Mouse (Mus musculus) lung, adult 2 months (tissue): ENCODE measurements at regions not wholly inside any gene's neighbourhood (a gene's known extent, or its start where the extent isn't known, plus 50 kb on each side); places are given as distances from the start of the nearest gene placed in this dataset.

ENCODE experiments used
- DNase-seq: peaks from one replicate; pipeline ENCODE4 v3.0.0; 2022
- H3K4me1 ChIP-seq: fragments of 200-500 bp; 2 replicates; pipeline ENCODE4 v1.6.1; 2011; ENCODE audit warnings: low read length; ENCODE audit not compliant: control insufficient read depth, insufficient read depth
- H3K4me3 ChIP-seq: fragments of 200-500 bp; replicated peaks from 2 replicates; pipeline ENCODE3; 2011; ENCODE audit warnings: low read depth, mild to moderate bottlenecking, control low read depth, low read length; ENCODE audit errors: extremely low read depth
- CTCF ChIP-seq: fragments of 200-500 bp; IDR thresholded peaks from 2 replicates; pipeline ENCODE4 v1.5.1; 2011; ENCODE audit warnings: mild to moderate bottlenecking, low read length, control low read depth; ENCODE audit not compliant: insufficient read depth
- POLR2A ChIP-seq: fragments of 200-500 bp; IDR thresholded peaks from 2 replicates; pipeline ENCODE4 v1.6.1; 2011; ENCODE audit warnings: low read depth, mild to moderate bottlenecking, control low read depth, low read length, borderline replicate concordance; ENCODE audit errors: extremely low read depth
- WGBS: fragments of 180-500 bp; shearing (Covaris S2); methylation state at CpG from one replicate; pipeline ENCODE4 v1.1.7; 2018; 5-methylcytosine and 5-hydroxymethylcytosine counted together

GRCm38 (mm10) chr9:61163671-61164288 lies 208.4 kb upstream of the Tle3 start:
- H3K4me1 ChIP-seq, result peaks cover 14% of the 10 kb centered on the region
- WGBS, result 53% methylated on average over 19 of the region's 19 CpGs
- TF ChIP-seq POLR2A (no peak), CTCF (no peak)
- DNase-seq, result no peak
- H3K4me3 ChIP-seq, result no peak overlapping the region

- TF ChIP-seq POLR2A, result no peak
- TF ChIP-seq CTCF, result no peak
Measured at GRCm38 (mm10) chr9:61164501-61165251, 207.5 kb upstream of the Tle3 start.

GRCm38 (mm10) chr9:61166115-61166514 lies 206.1 kb upstream of the Tle3 start:
- H3K4me3 ChIP-seq, result no peak overlapping the region
- no peak for DNase-seq
- 65% methylated on average over 2 of the region's 2 CpGs for WGBS
- H3K4me1 ChIP-seq, result peaks cover 14% of the 10 kb centered on the region
- TF ChIP-seq CTCF (no peak), POLR2A (no peak)

More at GRCm38 (mm10) chr9:61164501-61165251, 207.5 kb upstream of the Tle3 start:
- DNase-seq, result no peak
- 51% methylated on average over 11 of the region's 11 CpGs for WGBS
- H3K4me3 ChIP-seq, result no peak overlapping the region
- peaks cover 14% of the 10 kb centered on the region for H3K4me1 ChIP-seq

GRCm38 (mm10) chr9:61167097-61167842 lies 204.9 kb upstream of the Tle3 start:
- WGBS, result 32% methylated on average over 11 of the region's 11 CpGs

GRCm38 (mm10) chr9:61168931-61169330 lies 203.2 kb upstream of the Tle3 start:
- no peak overlapping the region for H3K4me3 ChIP-seq
- TF ChIP-seq CTCF (no peak), POLR2A (no peak)
- DNase-seq, result no peak
- WGBS, result 80% methylated on average over 7 of the region's 7 CpGs
- H3K4me1 ChIP-seq, result peaks cover 14% of the 10 kb centered on the region

More at GRCm38 (mm10) chr9:61167097-61167842, 204.9 kb upstream of the Tle3 start:
- Histone ChIP-seq H3K4me1 (peaks cover 14% of the 10 kb centered on the region), H3K4me3 (no peak overlapping the region)
- DNase-seq, result no peak
- no peak for TF ChIP-seq POLR2A
- TF ChIP-seq CTCF, result no peak

GRCm38 (mm10) chr9:61169506-61170090 lies 202.6 kb upstream of the Tle3 start:
- 67% methylated on average over 9 of the region's 9 CpGs for WGBS
- Histone ChIP-seq H3K4me3 (no peak overlapping the region), H3K4me1 (peaks cover 14% of the 10 kb centered on the region)
- DNase-seq, result no peak
- no peak for TF ChIP-seq CTCF
- TF ChIP-seq POLR2A, result no peak

- Histone ChIP-seq H3K4me3 (no peak overlapping the region), H3K4me1 (peaks cover 12% of the 10 kb centered on the region)
- DNase-seq, result no peak
- 96% methylated on average over 6 of the region's 6 CpGs for WGBS
- TF ChIP-seq POLR2A, result no peak
- TF ChIP-seq CTCF, result no peak
Measured at GRCm38 (mm10) chr9:61170921-61171320, 201.2 kb upstream of the Tle3 start.

- H3K4me1 ChIP-seq, result peaks cover under 1% of the 10 kb centered on the region; the same call in 1 of the 2 replicates
- H3K4me3 ChIP-seq, result no peak overlapping the region
- TF ChIP-seq POLR2A (no peak), CTCF (no peak)
- no peak for DNase-seq
Measured at GRCm38 (mm10) chr9:61172421-61172820, 199.7 kb upstream of the Tle3 start.

GRCm38 (mm10) chr9:61173548-61173947 lies 198.6 kb upstream of the Tle3 start:
- no peaks in the 10 kb centered on the region for H3K4me1 ChIP-seq
- no peak for DNase-seq

More at GRCm38 (mm10) chr9:61173548-61173947, 198.6 kb upstream of the Tle3 start:
- TF ChIP-seq POLR2A (no peak), CTCF (no peak)
- no peak overlapping the region for H3K4me3 ChIP-seq
